Mouse (Mus musculus) embryonic facial prominence, embryonic 11.5 days (tissue): ENCODE results near the gene Phrf1. TPM values are rescaled to one million over a fixed set of nuclear protein-coding genes. Genes with fewer than 3 reads are reported as not detected.

Source experiments
- ATAC-seq: fragments of 200-750 bp; cut with Nextera tagmentation; replicated peaks from 2 replicates; pipeline ENCODE4 v1.8.0; 2017; ENCODE audit warnings: low read depth; ENCODE audit not compliant: insufficient number of reproducible peaks, low FRiP score, low TSS enrichment
- DNase-seq: peaks from one replicate; pipeline ENCODE4 v3.0.0-alpha.2; 2015; ENCODE audit warnings: low spot score
- H3K27ac ChIP-seq: fragments of 300-500 bp; sonication (generic); replicated peaks from 2 replicates; pipeline ENCODE4 v1.5.1; 2014; ENCODE audit warnings: mild to moderate bottlenecking, low read depth, low read length, control low read depth
- H3K27me3 ChIP-seq: fragments of 300-500 bp; sonication (generic); 2 replicates; pipeline ENCODE4 v1.6.1; 2014; ENCODE audit warnings: mild to moderate bottlenecking, low read length, moderate library complexity, mixed read lengths; ENCODE audit not compliant: control insufficient read depth, insufficient read depth
- H3K36me3 ChIP-seq: fragments of 300-500 bp; sonication (generic); replicated peaks from 2 replicates; pipeline ENCODE4 v1.6.1; 2014; ENCODE audit warnings: low read depth, mild to moderate bottlenecking, low read length, moderate library complexity, mixed read lengths; ENCODE audit not compliant: control insufficient read depth, insufficient read depth
- H3K4me1 ChIP-seq: fragments of 300-500 bp; sonication (generic); 2 replicates; pipeline ENCODE4 v1.6.1; 2014; ENCODE audit warnings: low read length, mixed read lengths; ENCODE audit not compliant: control insufficient read depth, insufficient read depth
- H3K4me2 ChIP-seq: fragments of 300-500 bp; sonication (generic); 2 replicates; pipeline ENCODE4 v1.6.1; 2014; ENCODE audit warnings: low read depth, mild to moderate bottlenecking, control low read depth, low read length, moderate library complexity
- H3K4me3 ChIP-seq: fragments of 300-500 bp; sonication (generic); 2 replicates; pipeline ENCODE4 v1.5.1; 2014; ENCODE audit warnings: low read depth, low read length, control low read depth
- H3K9ac ChIP-seq: fragments of 300-500 bp; sonication (generic); replicated peaks from 2 replicates; pipeline ENCODE4 v1.6.1; 2014; ENCODE audit warnings: mild to moderate bottlenecking, control low read depth, low read length
- H3K9me3 ChIP-seq: fragments of 300-500 bp; sonication (generic); replicated peaks from 2 replicates; pipeline ENCODE4 v1.6.1; 2016; ENCODE audit warnings: mild to moderate bottlenecking, low read length, inconsistent platforms, mixed read lengths; ENCODE audit not compliant: control insufficient read depth
- WGBS: fragments of 180-500 bp; shearing (Covaris S2); extraction: QIAGEN DNeasy Blood & Tissue Kit; methylation state at CpG from one replicate; pipeline ENCODE4 v1.1.7; 2014; 5-methylcytosine and 5-hydroxymethylcytosine counted together
- polyA plus RNA-seq: library from polyadenylated mRNA; unstranded; fragments of >200 nt; fragmentation: Nextera tagmentation; extraction: Ambion mirVana; gene quantifications from 2 replicates; pipeline ENCODE4 v1.2.1, GENCODE M21; 2014

The Phrf1 gene
- polyA plus RNA-seq, 1 experiment from 2014 or later: 63.4 TPM

DNA sequence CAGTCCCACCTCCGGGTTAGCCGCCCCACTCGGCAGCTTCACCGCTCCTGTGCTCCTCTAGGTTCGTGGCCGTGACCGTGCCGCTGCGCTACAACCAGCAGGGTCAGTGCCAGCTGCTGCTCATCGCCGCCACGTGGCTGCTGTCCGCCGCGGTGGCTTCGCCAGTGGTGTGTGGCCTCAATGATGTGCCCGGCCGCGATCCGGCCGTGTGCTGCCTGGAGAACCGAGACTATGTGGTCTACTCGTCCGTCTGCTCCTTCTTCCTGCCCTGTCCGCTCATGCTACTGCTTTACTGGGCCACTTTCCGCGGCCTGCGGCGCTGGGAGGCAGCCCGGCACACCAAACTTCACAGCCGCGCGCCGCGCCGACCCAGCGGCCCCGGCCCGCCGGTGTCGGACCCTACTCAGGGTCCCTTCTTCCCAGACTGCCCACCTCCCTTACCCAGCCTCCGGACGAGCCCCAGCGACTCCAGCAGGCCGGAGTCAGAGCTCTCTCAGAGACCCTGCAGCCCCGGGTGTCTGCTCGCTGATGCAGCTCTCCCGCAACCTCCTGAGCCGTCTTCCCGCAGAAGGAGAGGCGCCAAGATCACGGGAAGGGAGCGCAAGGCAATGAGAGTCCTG lies 65.4 kb downstream of the Phrf1 start:
- Histone ChIP-seq H3K9me3 (no peaks in the 10 kb centered on the region), H3K4me2 (peak overlapping the region; percentile 70), H3K9ac (peak overlapping the region; percentile 57), H3K4me3 (peak overlapping the region; percentile 38), H3K27me3 (peaks cover 34% of the 10 kb centered on the region), H3K27ac (no peak overlapping the region), H3K36me3 (no peaks in the 10 kb centered on the region), H3K4me1 (peaks cover 6% of the 10 kb centered on the region; the same call in 1 of the 2 replicates)
- DNase-seq: peak; percentile 42
- no peak for ATAC-seq
- under 1% methylated on average over 53 of the region's 53 CpGs for WGBS

DNA sequence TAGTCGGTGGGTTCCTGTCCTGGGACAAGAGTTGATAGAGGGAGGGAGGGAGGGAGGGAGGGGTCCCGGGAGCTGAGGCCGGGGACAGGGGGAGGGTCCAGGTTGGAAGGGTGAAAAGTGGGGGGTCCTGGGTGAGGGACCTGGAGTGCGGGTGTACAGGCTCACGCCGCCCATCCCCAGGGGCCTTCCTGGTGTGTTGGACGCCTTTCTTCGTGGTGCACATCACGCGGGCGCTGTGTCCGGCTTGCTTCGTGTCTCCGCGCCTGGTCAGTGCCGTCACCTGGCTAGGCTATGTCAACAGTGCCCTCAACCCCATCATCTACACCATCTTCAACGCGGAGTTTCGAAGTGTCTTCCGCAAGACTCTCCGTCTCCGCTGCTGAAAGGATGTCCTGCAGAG lies 65.9 kb downstream of the Phrf1 start:
- 9% methylated on average over 22 of the region's 22 CpGs for WGBS
- Histone ChIP-seq H3K9me3 (no peaks in the 10 kb centered on the region), H3K27me3 (peaks cover 34% of the 10 kb centered on the region), H3K4me2 (peak overlapping the region; percentile 70), H3K4me1 (peaks cover 6% of the 10 kb centered on the region; the same call in 1 of the 2 replicates), H3K4me3 (peak overlapping the region; percentile 38), H3K9ac (no peak overlapping the region; the same call in 1 of the 2 replicates), H3K36me3 (no peaks in the 10 kb centered on the region), H3K27ac (no peak overlapping the region)
- ATAC-seq (no peak), DNase-seq (peak; percentile 29)

DNA sequence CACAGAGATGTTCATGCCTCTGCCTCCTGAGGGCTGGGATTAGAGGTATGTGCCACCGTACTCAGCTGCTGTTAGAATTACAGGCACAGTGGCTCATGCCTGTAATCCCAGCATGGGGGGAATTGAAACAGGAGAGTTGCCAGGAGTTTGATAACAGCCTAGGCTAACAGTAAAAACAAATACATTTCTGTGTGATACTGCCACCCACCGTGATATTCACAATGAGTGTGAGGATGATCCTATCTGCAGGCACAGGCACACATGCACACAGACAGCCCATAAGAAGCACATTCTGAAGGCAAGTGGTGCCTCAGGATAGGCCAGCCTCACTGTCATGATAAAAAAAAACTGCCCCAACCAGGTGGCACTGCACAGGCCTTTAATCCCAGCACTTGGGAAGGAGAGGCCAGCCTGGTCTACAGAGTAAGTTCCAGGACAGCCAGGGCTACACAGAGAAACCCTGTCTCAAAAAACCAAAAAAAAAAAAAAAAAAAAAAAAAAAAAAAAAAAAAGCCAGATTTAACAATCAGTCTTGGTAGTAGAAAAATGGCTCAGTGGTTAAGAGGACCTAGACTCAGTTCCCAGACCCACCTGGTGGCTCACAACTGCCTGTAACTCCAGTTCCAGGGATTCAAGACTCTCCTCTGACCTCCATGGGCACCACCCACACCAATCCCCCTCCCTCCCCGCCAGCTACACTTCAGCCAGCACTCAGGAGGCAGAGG lies 69.5 kb downstream of the Phrf1 start:
- Histone ChIP-seq H3K4me3 (no peak overlapping the region), H3K9ac (no peak overlapping the region), H3K27ac (no peak overlapping the region), H3K36me3 (peaks cover 5% of the 10 kb centered on the region), H3K27me3 (peaks cover 24% of the 10 kb centered on the region), H3K4me1 (peaks cover 6% of the 10 kb centered on the region; the same call in 1 of the 2 replicates), H3K4me2 (no peak overlapping the region), H3K9me3 (no peaks in the 10 kb centered on the region)
- no peak for DNase-seq
- 87% methylated on average over 3 of the region's 3 CpGs for WGBS
- no peak for ATAC-seq

- Histone ChIP-seq H3K27ac (no peak overlapping the region), H3K4me2 (no peak overlapping the region), H3K4me1 (0 out of 2 replicates have a peak, but pooled peaks cover under 1% of the 10 kb centered on the region), H3K9ac (no peak overlapping the region), H3K4me3 (no peak overlapping the region), H3K27me3 (peaks cover 13% of the 10 kb centered on the region), H3K9me3 (no peaks in the 10 kb centered on the region), H3K36me3 (peaks cover 5% of the 10 kb centered on the region)
- WGBS: 90% methylated on average over 8 of the region's 8 CpGs
- ATAC-seq (no peak), DNase-seq (no peak)
Observed at GRCm38 (mm10) chr7:141299175-141299574, 70.6 kb downstream of the Phrf1 start.

- Histone ChIP-seq H3K9me3 (no peaks in the 10 kb centered on the region), H3K4me3 (no peak overlapping the region), H3K4me2 (no peak overlapping the region), H3K27ac (no peak overlapping the region), H3K9ac (no peak overlapping the region), H3K4me1 (no peaks in the 10 kb centered on the region), H3K36me3 (peaks cover 5% of the 10 kb centered on the region), H3K27me3 (no peaks in the 10 kb centered on the region)
- 97% methylated on average over 9 of the region's 9 CpGs for WGBS
- no peak for ATAC-seq
- DNase-seq: no peak
Observed at GRCm38 (mm10) chr7:141301386-141301785, 72.8 kb downstream of the Phrf1 start.

- DNase-seq: no peak
- H3K36me3 ChIP-seq: peaks cover 9% of the 10 kb centered on the region
- no peaks in the 10 kb centered on the region for H3K9me3 ChIP-seq
- H3K9ac ChIP-seq: no peak overlapping the region
- 72% methylated on average over 1 of the region's 1 CpGs for WGBS
- no peak overlapping the region for H3K4me3 ChIP-seq
- no peak overlapping the region for H3K4me2 ChIP-seq
- ATAC-seq: no peak
- H3K4me1 ChIP-seq: no peaks in the 10 kb centered on the region
- H3K27me3 ChIP-seq: no peaks in the 10 kb centered on the region
- H3K27ac ChIP-seq: no peak overlapping the region
Observed at GRCm38 (mm10) chr7:141302702-141303268, 74.2 kb downstream of the Phrf1 start.

DNA sequence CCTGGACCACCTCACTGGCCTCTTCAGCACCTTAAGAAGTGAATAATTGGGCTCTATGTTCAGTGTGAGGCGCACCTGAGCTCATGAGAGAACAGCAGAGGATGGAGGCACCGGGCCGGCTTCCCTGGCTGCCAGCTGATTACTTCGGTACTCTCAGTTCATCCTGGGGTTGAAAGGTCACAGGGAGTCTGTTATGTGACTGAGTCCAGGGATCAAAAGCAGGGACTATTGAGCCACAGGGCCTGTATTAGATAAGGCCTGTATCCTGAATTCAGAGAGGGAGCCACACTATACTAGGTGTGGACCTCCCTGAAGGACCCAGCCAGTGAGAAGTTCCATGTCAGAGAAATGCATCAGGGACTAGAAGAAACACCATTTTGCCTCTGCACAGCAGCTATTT lies 76.0 kb downstream of the Phrf1 start:
- Histone ChIP-seq H3K36me3 (peaks cover 9% of the 10 kb centered on the region), H3K9me3 (no peaks in the 10 kb centered on the region), H3K4me1 (no peaks in the 10 kb centered on the region), H3K4me3 (no peak overlapping the region), H3K4me2 (no peak overlapping the region), H3K9ac (no peak overlapping the region), H3K27ac (no peak overlapping the region), H3K27me3 (no peaks in the 10 kb centered on the region)
- DNase-seq: no peak
- WGBS: 89% methylated on average over 4 of the region's 4 CpGs
- no peak for ATAC-seq
